Mouse (Mus musculus): ENCODE results near the gene Usp7. TPM values are rescaled to one million over a fixed set of nuclear protein-coding genes. Genes with fewer than 3 reads are reported as not detected.

Gene Usp7
- polyA plus RNA-seq, 1 experiment from 2014 or later, result 45.7 TPM

GRCm38 (mm10) chr16:8673343-8673742 is 118.8 kb downstream of the Usp7 start:
- Histone ChIP-seq H3K9me3 (ENCODE audit: control insufficient read depth, low read length) (no peaks in the 10 kb centered on the region), H3K27me3 (ENCODE audit: control insufficient read depth, insufficient read depth, low read length) (peaks cover 5% of the 10 kb centered on the region; the same call in 1 of the 2 replicates), H3K4me3 (ENCODE audit: low read depth, low read length) (no peak overlapping the region), H3K27ac (ENCODE audit: low read depth, low read length) (no peak overlapping the region), H3K4me1 (replicated peaks; ENCODE audit: control insufficient read depth, insufficient read depth, low read length) (peaks cover 11% of the 10 kb centered on the region), H3K9ac (ENCODE audit: low read length) (no peak overlapping the region), H3K4me2 (ENCODE audit: low read depth, low read length, severe bottlenecking) (no peak overlapping the region), H3K36me3 (ENCODE audit: control insufficient read depth, insufficient read depth, low read length) (no peaks in the 10 kb centered on the region)
- WGBS, result 67% methylated on average over 6 of the region's 6 CpGs
- ATAC-seq (replicated peaks; ENCODE audit: low FRiP score) (no peak), DNase-seq (ENCODE audit: low spot score) (no peak)

GRCm38 (mm10) chr16:8672811-8673210 is 119.3 kb downstream of the Usp7 start:
- Histone ChIP-seq H3K4me3 (ENCODE audit: low read depth, low read length) (no peak overlapping the region), H3K27ac (ENCODE audit: low read depth, low read length) (no peak overlapping the region)
- ATAC-seq (replicated peaks; ENCODE audit: low FRiP score), result no peak

GRCm38 (mm10) chr16:8672350-8672687 is 119.8 kb downstream of the Usp7 start:
- H3K27ac ChIP-seq (ENCODE audit: low read depth, low read length), result no peak overlapping the region
- 4% methylated on average over 18 of the region's 18 CpGs for WGBS

More at GRCm38 (mm10) chr16:8672811-8673210, 119.3 kb downstream of the Usp7 start:
- DNase-seq (ENCODE audit: low spot score), result no peak
- no peak overlapping the region for H3K9ac ChIP-seq (ENCODE audit: low read length)
- no peaks in the 10 kb centered on the region for H3K9me3 ChIP-seq (ENCODE audit: control insufficient read depth, low read length)
- no peak overlapping the region for H3K4me2 ChIP-seq (ENCODE audit: low read depth, low read length, severe bottlenecking)
- H3K27me3 ChIP-seq (ENCODE audit: control insufficient read depth, insufficient read depth, low read length), result peaks cover 5% of the 10 kb centered on the region; the same call in 1 of the 2 replicates
- H3K36me3 ChIP-seq (ENCODE audit: control insufficient read depth, insufficient read depth, low read length), result no peaks in the 10 kb centered on the region
- H3K4me1 ChIP-seq (replicated peaks; ENCODE audit: control insufficient read depth, insufficient read depth, low read length), result peaks cover 11% of the 10 kb centered on the region

GRCm38 (mm10) chr16:8671551-8672349 is 120.4 kb downstream of the Usp7 start, which contains the start of gene Carhsp1:
TSS of gene Carhsp1 (minus strand) at chr16:8672155.
- Histone ChIP-seq H3K27me3 (ENCODE audit: control insufficient read depth, insufficient read depth, low read length) (peaks cover 5% of the 10 kb centered on the region; the same call in 1 of the 2 replicates), H3K4me1 (replicated peaks; ENCODE audit: control insufficient read depth, insufficient read depth, low read length) (peaks cover 11% of the 10 kb centered on the region), H3K9ac (ENCODE audit: low read length) (peak within 1 kb of the TSS; percentile 76), H3K9me3 (ENCODE audit: control insufficient read depth, low read length) (no peaks in the 10 kb centered on the region), H3K4me3 (ENCODE audit: low read depth, low read length) (peak within 1 kb of the TSS; percentile 65), H3K4me2 (ENCODE audit: low read depth, low read length, severe bottlenecking) (peak within 1 kb of the TSS; percentile 65), H3K27ac (ENCODE audit: low read depth, low read length) (peak within 1 kb of the TSS; percentile 19), H3K36me3 (ENCODE audit: control insufficient read depth, insufficient read depth, low read length) (no peaks in the 10 kb centered on the region)
- DNase-seq (ENCODE audit: low spot score) (peak; percentile 98), ATAC-seq (replicated peaks; ENCODE audit: low FRiP score) (peak; percentile 94)
- under 1% methylated on average over 67 of the region's 67 CpGs for WGBS

More at GRCm38 (mm10) chr16:8672350-8672687, 119.8 kb downstream of the Usp7 start:
- Histone ChIP-seq H3K4me3 (ENCODE audit: low read depth, low read length) (peak overlapping the region; percentile 65), H3K9ac (ENCODE audit: low read length) (peak overlapping the region; percentile 66), H3K27me3 (ENCODE audit: control insufficient read depth, insufficient read depth, low read length) (peaks cover 5% of the 10 kb centered on the region; the same call in 1 of the 2 replicates), H3K36me3 (ENCODE audit: control insufficient read depth, insufficient read depth, low read length) (no peaks in the 10 kb centered on the region), H3K4me1 (replicated peaks; ENCODE audit: control insufficient read depth, insufficient read depth, low read length) (peaks cover 11% of the 10 kb centered on the region), H3K9me3 (ENCODE audit: control insufficient read depth, low read length) (no peaks in the 10 kb centered on the region), H3K4me2 (ENCODE audit: low read depth, low read length, severe bottlenecking) (peak overlapping the region; percentile 65)
- DNase-seq (ENCODE audit: low spot score) (no peak), ATAC-seq (replicated peaks; ENCODE audit: low FRiP score) (no peak)

GRCm38 (mm10) chr16:8670041-8671035 is 121.8 kb downstream of the Usp7 start:
- H3K27me3 ChIP-seq (ENCODE audit: control insufficient read depth, insufficient read depth, low read length), result peaks cover 5% of the 10 kb centered on the region; the same call in 1 of the 2 replicates
- no peaks in the 10 kb centered on the region for H3K9me3 ChIP-seq (ENCODE audit: control insufficient read depth, low read length)
- peak overlapping the region; percentile 65 for H3K4me3 ChIP-seq (ENCODE audit: low read depth, low read length)
- DNase-seq (ENCODE audit: low spot score) (peak; percentile 77), ATAC-seq (replicated peaks; ENCODE audit: low FRiP score) (peak; percentile 55)
- WGBS, result 2% methylated on average over 15 of the region's 15 CpGs
- peaks cover 11% of the 10 kb centered on the region for H3K4me1 ChIP-seq (replicated peaks; ENCODE audit: control insufficient read depth, insufficient read depth, low read length)
- no peaks in the 10 kb centered on the region for H3K36me3 ChIP-seq (ENCODE audit: control insufficient read depth, insufficient read depth, low read length)
- peak overlapping the region; percentile 65 for H3K4me2 ChIP-seq (ENCODE audit: low read depth, low read length, severe bottlenecking)
- H3K9ac ChIP-seq (ENCODE audit: low read length), result peak overlapping the region; percentile 76
- H3K27ac ChIP-seq (ENCODE audit: low read depth, low read length), result peak overlapping the region; percentile 46

- H3K4me1 ChIP-seq (replicated peaks; ENCODE audit: control insufficient read depth, insufficient read depth, low read length), result peaks cover 11% of the 10 kb centered on the region
- WGBS, result 44% methylated on average over 5 of the region's 5 CpGs
- peaks cover 5% of the 10 kb centered on the region; the same call in 1 of the 2 replicates for H3K27me3 ChIP-seq (ENCODE audit: control insufficient read depth, insufficient read depth, low read length)
- peak overlapping the region; percentile 37; the same call in 1 of the 2 replicates for H3K9ac ChIP-seq (ENCODE audit: low read length)
- ATAC-seq (replicated peaks; ENCODE audit: low FRiP score) (no peak), DNase-seq (ENCODE audit: low spot score) (no peak)
- no peak overlapping the region for H3K27ac ChIP-seq (ENCODE audit: low read depth, low read length)
- peak overlapping the region; percentile 65; the same call in 1 of the 2 replicates for H3K4me3 ChIP-seq (ENCODE audit: low read depth, low read length)
- no peaks in the 10 kb centered on the region for H3K36me3 ChIP-seq (ENCODE audit: control insufficient read depth, insufficient read depth, low read length)
- H3K9me3 ChIP-seq (ENCODE audit: control insufficient read depth, low read length), result no peaks in the 10 kb centered on the region
- H3K4me2 ChIP-seq (ENCODE audit: low read depth, low read length, severe bottlenecking), result peak overlapping the region; percentile 65
Measured at GRCm38 (mm10) chr16:8669432-8669831, 122.7 kb downstream of the Usp7 start.

GRCm38 (mm10) chr16:8668386-8668785 is 123.7 kb downstream of the Usp7 start:
- no peak for DNase-seq (ENCODE audit: low spot score)
- H3K27me3 ChIP-seq (ENCODE audit: control insufficient read depth, insufficient read depth, low read length), result peaks cover 2% of the 10 kb centered on the region; the same call in 1 of the 2 replicates
- no peaks in the 10 kb centered on the region for H3K36me3 ChIP-seq (ENCODE audit: control insufficient read depth, insufficient read depth, low read length)
- no peak overlapping the region for H3K27ac ChIP-seq (ENCODE audit: low read depth, low read length)
- WGBS, result 79% methylated on average over 2 of the region's 2 CpGs
- no peak for ATAC-seq (replicated peaks; ENCODE audit: low FRiP score)
- peaks cover 11% of the 10 kb centered on the region for H3K4me1 ChIP-seq (replicated peaks; ENCODE audit: control insufficient read depth, insufficient read depth, low read length)
- H3K4me2 ChIP-seq (ENCODE audit: low read depth, low read length, severe bottlenecking), result no peak overlapping the region
- no peak overlapping the region for H3K4me3 ChIP-seq (ENCODE audit: low read depth, low read length)
- no peaks in the 10 kb centered on the region for H3K9me3 ChIP-seq (ENCODE audit: control insufficient read depth, low read length)
- no peak overlapping the region for H3K9ac ChIP-seq (ENCODE audit: low read length)

GRCm38 (mm10) chr16:8667814-8668213 is 124.3 kb downstream of the Usp7 start:
- Histone ChIP-seq H3K4me3 (ENCODE audit: low read depth, low read length) (no peak overlapping the region), H3K9me3 (ENCODE audit: control insufficient read depth, low read length) (no peaks in the 10 kb centered on the region), H3K27ac (ENCODE audit: low read depth, low read length) (no peak overlapping the region), H3K36me3 (ENCODE audit: control insufficient read depth, insufficient read depth, low read length) (no peaks in the 10 kb centered on the region), H3K4me2 (ENCODE audit: low read depth, low read length, severe bottlenecking) (no peak overlapping the region), H3K4me1 (replicated peaks; ENCODE audit: control insufficient read depth, insufficient read depth, low read length) (peaks cover 11% of the 10 kb centered on the region), H3K27me3 (ENCODE audit: control insufficient read depth, insufficient read depth, low read length) (no peaks in the 10 kb centered on the region), H3K9ac (ENCODE audit: low read length) (no peak overlapping the region)
- ATAC-seq (replicated peaks; ENCODE audit: low FRiP score), result no peak
- no peak for DNase-seq (ENCODE audit: low spot score)
- 75% methylated on average over 4 of the region's 4 CpGs for WGBS
